Mouse (Mus musculus) myocyte (in vitro differentiated cells): ENCODE data around the gene Mipep. TPM values are rescaled to one million over a fixed set of nuclear protein-coding genes. Genes with fewer than 3 reads are reported as not detected.

Source experiments
- H3K27me3 ChIP-seq: one replicate; pipeline ENCODE4 v1.6.1; 2011; ENCODE audit not compliant: control insufficient read depth, insufficient read depth, insufficient read length
- H3K36me3 ChIP-seq: one replicate; pipeline ENCODE4 v1.6.1; 2011; ENCODE audit not compliant: control insufficient read depth, insufficient read depth
- H3K4me2 ChIP-seq: one replicate; pipeline ENCODE4 v1.6.1; 2011; ENCODE audit warnings: low read depth, control low read depth
- H3K4me3 ChIP-seq: one replicate; pipeline ENCODE4 v1.5.1; 2011; ENCODE audit warnings: mild to moderate bottlenecking, control low read depth, moderate library complexity
- H3K79me2 ChIP-seq: one replicate; pipeline ENCODE4 v1.6.1; 2011; ENCODE audit not compliant: control insufficient read depth, insufficient read depth
- H3ac ChIP-seq: one replicate; pipeline ENCODE4 v1.6.1; 2011; ENCODE audit not compliant: control insufficient read depth, insufficient read length
- CEBPB ChIP-seq: IDR thresholded peaks from 2 replicates; pipeline ENCODE4 v1.6.1; 2011; ENCODE audit warnings: mild to moderate bottlenecking, moderate library complexity; ENCODE audit not compliant: poor library complexity, insufficient read depth, severe bottlenecking
- E2F4 ChIP-seq: IDR thresholded peaks from one replicate; pipeline ENCODE4 v1.6.1; 2011; ENCODE audit warnings: mild to moderate bottlenecking, control low read depth, moderate library complexity; ENCODE audit not compliant: insufficient read depth
- MAX ChIP-seq: IDR thresholded peaks from one replicate; pipeline ENCODE4 v1.6.1; 2011; ENCODE audit warnings: low read depth, mild to moderate bottlenecking, control low read depth
- MYOD1 ChIP-seq, 3 experiments: IDR thresholded peaks; one replicate each; pipeline ENCODE4 v1.6.1; 2011; ENCODE audit warnings: control low read depth in 2 of 3, low read depth in 2 of 3, mild to moderate bottlenecking in 2 of 3, moderate library complexity in 1 of 3; ENCODE audit not compliant: insufficient read length in 2 of 3, control insufficient read depth in 1 of 3
- MYOG ChIP-seq, 3 experiments: IDR thresholded peaks; one replicate each; pipeline ENCODE4 v1.6.1; 2011; ENCODE audit warnings: control low read depth in 2 of 3, low read depth in 2 of 3, mild to moderate bottlenecking in 2 of 3; ENCODE audit not compliant: insufficient read length in 2 of 3, control insufficient read depth in 1 of 3, insufficient read depth in 1 of 3
- POLR2A ChIP-seq: IDR thresholded peaks from one replicate; pipeline ENCODE4 v1.6.1; 2011; ENCODE audit warnings: low read depth, mild to moderate bottlenecking, control low read depth, moderate library complexity; ENCODE audit not compliant: insufficient read length
- POLR2AphosphoS2 ChIP-seq: IDR thresholded peaks from one replicate; pipeline ENCODE4 v1.6.1; 2011; ENCODE audit warnings: low read depth, control low read depth; ENCODE audit not compliant: insufficient read length
- REST ChIP-seq: IDR thresholded peaks from one replicate; pipeline ENCODE4 v1.6.1; 2011; ENCODE audit warnings: mild to moderate bottlenecking, control low read depth, moderate library complexity; ENCODE audit not compliant: insufficient read depth, insufficient read length
- SRF ChIP-seq: IDR thresholded peaks from one replicate; pipeline ENCODE4 v1.6.1; 2011; ENCODE audit warnings: low read depth; ENCODE audit not compliant: control insufficient read depth, insufficient read length
- TCF12 ChIP-seq: IDR thresholded peaks from one replicate; pipeline ENCODE4 v1.6.1; 2011; ENCODE audit warnings: mild to moderate bottlenecking, control low read depth; ENCODE audit not compliant: poor library complexity, insufficient read depth, severe bottlenecking
- TCF3 ChIP-seq: IDR thresholded peaks from one replicate; pipeline ENCODE4 v1.6.1; 2011; ENCODE audit warnings: low read depth, control low read depth; ENCODE audit not compliant: insufficient read length
- USF1 ChIP-seq: IDR thresholded peaks from one replicate; pipeline ENCODE4 v1.6.1; 2011; ENCODE audit warnings: low read depth, mild to moderate bottlenecking, control low read depth, moderate library complexity
- polyA plus RNA-seq: library from polyadenylated mRNA; unstranded; fragments of >200 nt; fragmentation: generic; extraction: Trizol; gene quantifications from one replicate; pipeline ENCODE4 v1.2.1, GENCODE M21; 2012; ENCODE audit warnings: missing spikeins

Mipep gene
- polyA plus RNA-seq, 1 experiment, result 14.1 TPM

DNA sequence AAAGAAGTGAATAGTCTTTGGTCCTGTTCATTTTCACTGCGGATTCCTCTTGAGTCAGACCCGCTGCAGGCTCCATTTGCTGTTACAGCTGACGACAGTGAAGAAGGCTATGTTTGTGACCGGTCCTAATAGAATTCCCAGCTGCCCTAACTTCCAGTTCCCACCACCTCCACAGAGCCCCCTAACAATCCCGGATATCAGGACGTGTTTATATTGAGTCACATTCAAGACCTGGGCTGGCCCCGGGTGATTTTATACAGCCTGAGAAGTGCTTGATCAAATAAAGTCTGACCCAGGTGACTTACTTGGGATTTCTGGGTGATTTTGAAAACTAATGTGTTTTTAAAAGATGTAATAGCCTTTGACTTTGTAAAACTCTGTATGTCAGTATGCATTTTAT is 21.6 kb upstream of the Mipep start:
- Histone ChIP-seq H3ac (no peak overlapping the region), H3K4me3 (no peak overlapping the region), H3K4me2 (no peak overlapping the region), H3K36me3 (no peaks in the 10 kb centered on the region), H3K79me2 (no peaks in the 10 kb centered on the region), H3K27me3 (peaks cover 20% of the 10 kb centered on the region)
- no peak for TF ChIP-seq MYOG (IDR thresholded peaks at IDR 0.05; ENCODE audit: control insufficient read depth in 1 of 3, insufficient read depth in 1 of 3, insufficient read length in 2 of 3, low read depth in 2 of 3)
- no peak for TF ChIP-seq TCF3
- no peak for TF ChIP-seq E2F4
- TF ChIP-seq POLR2AphosphoS2, result no peak
- no peak for TF ChIP-seq CEBPB
- TF ChIP-seq REST, result no peak
- TF ChIP-seq MYOD1 (IDR thresholded peaks at IDR 0.05; ENCODE audit: control insufficient read depth in 1 of 3, insufficient read length in 2 of 3, low read depth in 2 of 3), result no peak
- TF ChIP-seq TCF12, result no peak
- no peak for TF ChIP-seq POLR2A
- no peak for TF ChIP-seq MAX
- TF ChIP-seq SRF, result no peak
- TF ChIP-seq USF1, result no peak

- no peak overlapping the region for H3K4me2 ChIP-seq
- no peak overlapping the region for H3K4me3 ChIP-seq
- no peak overlapping the region for H3ac ChIP-seq
- H3K36me3 ChIP-seq, result no peaks in the 10 kb centered on the region
- peaks cover 20% of the 10 kb centered on the region for H3K27me3 ChIP-seq
- no peaks in the 10 kb centered on the region for H3K79me2 ChIP-seq
- no peak for TF ChIP-seq REST
- TF ChIP-seq SRF, result no peak
- no peak for TF ChIP-seq TCF12
- TF ChIP-seq MYOD1 (IDR thresholded peaks at IDR 0.05; ENCODE audit: control insufficient read depth in 1 of 3, insufficient read length in 2 of 3, low read depth in 2 of 3), result no peak
- TF ChIP-seq TCF3, result no peak
- TF ChIP-seq E2F4, result no peak
- no peak for TF ChIP-seq MAX
- TF ChIP-seq CEBPB, result no peak
Measured at GRCm38 (mm10) chr14:60763746-60764145, 20.6 kb upstream of the Mipep start.

GRCm38 (mm10) chr14:60764526-60764925 is 19.8 kb upstream of the Mipep start:
- no peaks in the 10 kb centered on the region for H3K36me3 ChIP-seq
- no peak for TF ChIP-seq REST
- no peak for TF ChIP-seq MAX
- TF ChIP-seq POLR2AphosphoS2, result no peak
- H3K27me3 ChIP-seq, result peaks cover 20% of the 10 kb centered on the region
- no peak overlapping the region for H3ac ChIP-seq
- no peak overlapping the region for H3K4me3 ChIP-seq
- H3K4me2 ChIP-seq, result no peak overlapping the region
- H3K79me2 ChIP-seq, result no peaks in the 10 kb centered on the region

DNA sequence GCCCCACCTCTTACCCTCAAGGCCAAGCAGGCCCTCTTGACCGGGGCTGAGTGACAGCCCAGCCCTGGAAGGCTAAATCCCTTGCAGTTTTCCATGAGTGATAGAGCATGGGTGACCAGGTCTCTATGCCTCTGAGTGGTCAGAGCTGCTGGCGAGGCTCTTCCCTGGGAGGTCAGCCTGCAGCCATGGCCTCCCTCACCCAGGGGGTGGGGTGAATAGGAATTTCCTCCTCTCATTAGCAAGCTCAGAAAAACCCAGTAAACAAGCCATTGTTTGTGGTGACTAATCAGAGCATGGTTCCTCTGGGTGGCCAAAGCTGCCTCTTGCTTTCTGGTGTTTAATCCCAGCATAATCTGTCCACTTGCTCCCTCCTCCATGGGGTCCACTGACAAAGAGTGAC is 19.3 kb upstream of the Mipep start:
- H3K79me2 ChIP-seq, result no peaks in the 10 kb centered on the region
- H3K4me2 ChIP-seq, result no peak overlapping the region
- H3K4me3 ChIP-seq, result no peak overlapping the region
- H3K27me3 ChIP-seq, result peaks cover 20% of the 10 kb centered on the region
- H3K36me3 ChIP-seq, result no peaks in the 10 kb centered on the region
- TF ChIP-seq USF1, result no peak
- TF ChIP-seq CEBPB, result no peak
- no peak for TF ChIP-seq REST
- no peak for TF ChIP-seq POLR2A
- TF ChIP-seq MYOG (IDR thresholded peaks at IDR 0.05; ENCODE audit: control insufficient read depth in 1 of 3, insufficient read depth in 1 of 3, insufficient read length in 2 of 3, low read depth in 2 of 3), result no peak
- no peak for TF ChIP-seq MAX
- no peak for TF ChIP-seq E2F4
- no peak for TF ChIP-seq MYOD1 (IDR thresholded peaks at IDR 0.05; ENCODE audit: control insufficient read depth in 1 of 3, insufficient read length in 2 of 3, low read depth in 2 of 3)
- TF ChIP-seq SRF, result no peak
- TF ChIP-seq TCF12, result no peak
- no peak overlapping the region for H3ac ChIP-seq

- Histone ChIP-seq H3K4me3 (no peak within 1 kb of the TSS), H3K79me2 (no peaks in the 10 kb centered on the region), H3ac (no peak within 1 kb of the TSS), H3K36me3 (no peaks in the 10 kb centered on the region), H3K4me2 (no peak within 1 kb of the TSS), H3K27me3 (peaks cover 20% of the 10 kb centered on the region)
- TF ChIP-seq TCF3 (no peak), CEBPB (no peak), MYOG (IDR thresholded peaks at IDR 0.05; ENCODE audit: control insufficient read depth in 1 of 3, insufficient read depth in 1 of 3, insufficient read length in 2 of 3, low read depth in 2 of 3) (no peak), POLR2AphosphoS2 (no peak), POLR2A (no peak)
Measured at GRCm38 (mm10) chr14:60767884-60768283, 16.5 kb upstream of the Mipep start, which contains the start of gene C1qtnf9. Gene C1qtnf9 (plus strand): TSS chr14:60768134.

GRCm38 (mm10) chr14:60769340-60769739 is 15.0 kb upstream of the Mipep start:
- Histone ChIP-seq H3K36me3 (no peaks in the 10 kb centered on the region), H3ac (no peak overlapping the region), H3K79me2 (no peaks in the 10 kb centered on the region), H3K4me3 (no peak overlapping the region), H3K4me2 (no peak overlapping the region), H3K27me3 (peaks cover 20% of the 10 kb centered on the region)
- no peak for TF ChIP-seq MYOG (IDR thresholded peaks at IDR 0.05; ENCODE audit: control insufficient read depth in 1 of 3, insufficient read depth in 1 of 3, insufficient read length in 2 of 3, low read depth in 2 of 3)
- TF ChIP-seq POLR2A, result no peak
- TF ChIP-seq MAX, result no peak
- TF ChIP-seq TCF12, result no peak
- no peak for TF ChIP-seq CEBPB
- no peak for TF ChIP-seq USF1
- TF ChIP-seq TCF3, result no peak
- no peak for TF ChIP-seq REST
- TF ChIP-seq E2F4, result no peak
- TF ChIP-seq SRF, result no peak
- TF ChIP-seq MYOD1 (IDR thresholded peaks at IDR 0.05; ENCODE audit: control insufficient read depth in 1 of 3, insufficient read length in 2 of 3, low read depth in 2 of 3), result no peak
- TF ChIP-seq POLR2AphosphoS2, result no peak
